Mouse (Mus musculus) adrenal gland, adult 8-10 months (tissue): ENCODE data around the gene Spata20. TPM values are rescaled to one million over a fixed set of nuclear protein-coding genes. Genes with fewer than 3 reads are reported as not detected.

Experiments
- DNase-seq: peaks from one replicate; pipeline ENCODE4 v3.0.0; 2022
- total RNA-seq, 4 experiments: library from RNA; stranded (reverse); gene quantifications; 2 replicates each; pipeline ENCODE4 v1.2.4; 2022

Spata20 gene
- total RNA-seq: not detected

GRCm38 (mm10) chr11:94486001-94486400 lies at the start of gene Spata20:
TSS of gene Spata20 (minus strand) at chr11:94486179.
- DNase-seq: peak; percentile 72

- DNase-seq: no peak
Observed at GRCm38 (mm10) chr11:94533171-94533570, 47.2 kb upstream of the Spata20 start.

GRCm38 (mm10) chr11:94528879-94529278 lies 42.9 kb upstream of the Spata20 start:
- no peak for DNase-seq

GRCm38 (mm10) chr11:94526171-94526879 lies 40.3 kb upstream of the Spata20 start:
- no peak for DNase-seq

GRCm38 (mm10) chr11:94521219-94521843 lies 35.4 kb upstream of the Spata20 start, which contains the start of gene Mycbpap:
TSS of gene Mycbpap (minus strand) at chr11:94521742.
- peak; percentile 59 for DNase-seq

- DNase-seq: no peak
Observed at GRCm38 (mm10) chr11:94513452-94513851, 27.5 kb upstream of the Spata20 start.

- DNase-seq: no peak
Observed at GRCm38 (mm10) chr11:94508976-94509375, 23.0 kb upstream of the Spata20 start.

- DNase-seq: no peak
Observed at GRCm38 (mm10) chr11:94501482-94501881, 15.5 kb upstream of the Spata20 start.

GRCm38 (mm10) chr11:94500362-94500761 lies 14.4 kb upstream of the Spata20 start:
- no peak for DNase-seq

GRCm38 (mm10) chr11:94499661-94500152 lies 13.7 kb upstream of the Spata20 start, which contains the start of gene Epn3:
TSS of gene Epn3 (minus strand) at chr11:94499974.
- no peak for DNase-seq

- no peak for DNase-seq
Observed at GRCm38 (mm10) chr11:94499035-94499434, 13.1 kb upstream of the Spata20 start.

GRCm38 (mm10) chr11:94498093-94498996 lies 12.4 kb upstream of the Spata20 start:
- peak; percentile 76 for DNase-seq

GRCm38 (mm10) chr11:94495415-94495814 lies 9.4 kb upstream of the Spata20 start:
- DNase-seq: peak; percentile 81

GRCm38 (mm10) chr11:94491749-94492099 lies 5.7 kb upstream of the Spata20 start:
- DNase-seq: no peak

GRCm38 (mm10) chr11:94491035-94491748 lies 5.2 kb upstream of the Spata20 start:
- DNase-seq: no peak

- DNase-seq: no peak
Observed at GRCm38 (mm10) chr11:94489745-94490144, 3.8 kb upstream of the Spata20 start.

GRCm38 (mm10) chr11:94488767-94489533 lies 3.0 kb upstream of the Spata20 start:
- DNase-seq: no peak

- DNase-seq: no peak
Observed at GRCm38 (mm10) chr11:94485223-94485622, 756 bp downstream of the Spata20 start.

GRCm38 (mm10) chr11:94484636-94485035 lies 1.3 kb downstream of the Spata20 start:
- DNase-seq: no peak

- no peak for DNase-seq
Observed at GRCm38 (mm10) chr11:94483921-94484320, 2.1 kb downstream of the Spata20 start.

- no peak for DNase-seq
Observed at GRCm38 (mm10) chr11:94483436-94483835, 2.5 kb downstream of the Spata20 start.
